Mouse (Mus musculus): ENCODE data around the gene Dpy19l3. TPM values are rescaled to one million over a fixed set of nuclear protein-coding genes. Genes with fewer than 3 reads are reported as not detected.

Dpy19l3 gene
- polyA plus RNA-seq, 1 experiment from 2014 or later = 33.5 TPM

GRCm38 (mm10) chr7:35742310-35742709 lies 11.9 kb downstream of the Dpy19l3 start:
- Histone ChIP-seq H3K9me3 (ENCODE audit: control insufficient read depth, low read length) (no peaks in the 10 kb centered on the region; the same call in 1 of the 2 replicates), H3K4me2 (replicated peaks; ENCODE audit: low read depth, low read length) (no peak overlapping the region), H3K9ac (ENCODE audit: low read depth, low read length) (no peak overlapping the region), H3K27ac (ENCODE audit: low read depth, low read length) (no peak overlapping the region), H3K27me3 (ENCODE audit: control insufficient read depth, insufficient read depth, low read length) (no peaks in the 10 kb centered on the region), H3K36me3 (ENCODE audit: control insufficient read depth, insufficient read depth, low read length) (no peaks in the 10 kb centered on the region), H3K4me1 (replicated peaks; ENCODE audit: control insufficient read depth, insufficient read depth, low read length) (no peaks in the 10 kb centered on the region), H3K4me3 (ENCODE audit: low read depth, low read length) (no peak overlapping the region)
- ATAC-seq (ENCODE audit: low FRiP score) (no peak), DNase-seq (ENCODE audit: low spot score) (no peak)
- WGBS = 91% methylated on average over 5 of the region's 5 CpGs

DNA sequence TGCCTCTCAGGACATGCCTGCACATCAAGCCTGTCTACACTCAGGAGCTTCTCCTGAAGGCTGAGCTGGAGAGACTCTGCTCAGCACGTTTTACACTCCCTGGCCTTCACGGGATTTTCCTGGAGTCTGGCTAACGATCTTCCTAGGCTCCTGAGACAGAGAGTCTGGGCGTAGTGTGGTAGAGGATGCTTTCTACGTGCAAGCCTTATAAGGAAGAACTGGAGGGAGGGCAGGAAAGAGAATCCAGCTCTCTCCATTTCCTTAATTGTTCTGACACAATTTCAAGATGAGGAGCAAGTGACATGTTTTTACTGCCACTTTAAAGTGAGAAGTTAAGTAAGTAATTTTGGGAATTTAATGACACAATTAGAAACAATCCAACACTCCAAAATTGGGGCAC lies 12.4 kb downstream of the Dpy19l3 start:
- DNase-seq (ENCODE audit: low spot score) (no peak), ATAC-seq (ENCODE audit: low FRiP score) (no peak)
- no peak overlapping the region for H3K4me2 ChIP-seq (replicated peaks; ENCODE audit: low read depth, low read length)
- no peak overlapping the region for H3K27ac ChIP-seq (ENCODE audit: low read depth, low read length)
- H3K36me3 ChIP-seq (ENCODE audit: control insufficient read depth, insufficient read depth, low read length) = no peaks in the 10 kb centered on the region
- H3K9me3 ChIP-seq (ENCODE audit: control insufficient read depth, low read length) = no peaks in the 10 kb centered on the region; the same call in 1 of the 2 replicates
- no peak overlapping the region for H3K4me3 ChIP-seq (ENCODE audit: low read depth, low read length)
- no peaks in the 10 kb centered on the region for H3K4me1 ChIP-seq (replicated peaks; ENCODE audit: control insufficient read depth, insufficient read depth, low read length)
- 92% methylated on average over 5 of the region's 5 CpGs for WGBS
- no peak overlapping the region for H3K9ac ChIP-seq (ENCODE audit: low read depth, low read length)
- H3K27me3 ChIP-seq (ENCODE audit: control insufficient read depth, insufficient read depth, low read length) = no peaks in the 10 kb centered on the region

- DNase-seq (ENCODE audit: low spot score) = peak; percentile 63
- H3K36me3 ChIP-seq (ENCODE audit: control insufficient read depth, insufficient read depth, low read length) = peaks cover 4% of the 10 kb centered on the region; the same call in 1 of the 2 replicates
- no peak overlapping the region for H3K4me3 ChIP-seq (ENCODE audit: low read depth, low read length)
- ATAC-seq (ENCODE audit: low FRiP score) = no peak
- H3K4me2 ChIP-seq (replicated peaks; ENCODE audit: low read depth, low read length) = no peak overlapping the region
- WGBS = 85% methylated on average over 5 of the region's 5 CpGs
- H3K4me1 ChIP-seq (replicated peaks; ENCODE audit: control insufficient read depth, insufficient read depth, low read length) = no peaks in the 10 kb centered on the region
- no peak overlapping the region for H3K9ac ChIP-seq (ENCODE audit: low read depth, low read length)
- no peaks in the 10 kb centered on the region for H3K27me3 ChIP-seq (ENCODE audit: control insufficient read depth, insufficient read depth, low read length)
- no peak overlapping the region for H3K27ac ChIP-seq (ENCODE audit: low read depth, low read length)
- H3K9me3 ChIP-seq (ENCODE audit: control insufficient read depth, low read length) = no peaks in the 10 kb centered on the region; the same call in 1 of the 2 replicates
Observed at GRCm38 (mm10) chr7:35740489-35741230, 13.6 kb downstream of the Dpy19l3 start.

GRCm38 (mm10) chr7:35738871-35739270 lies 15.4 kb downstream of the Dpy19l3 start:
- Histone ChIP-seq H3K27me3 (ENCODE audit: control insufficient read depth, insufficient read depth, low read length) (no peaks in the 10 kb centered on the region), H3K4me3 (ENCODE audit: low read depth, low read length) (no peak overlapping the region), H3K9me3 (ENCODE audit: control insufficient read depth, low read length) (no peaks in the 10 kb centered on the region; the same call in 1 of the 2 replicates), H3K4me1 (replicated peaks; ENCODE audit: control insufficient read depth, insufficient read depth, low read length) (no peaks in the 10 kb centered on the region), H3K36me3 (ENCODE audit: control insufficient read depth, insufficient read depth, low read length) (peaks cover 4% of the 10 kb centered on the region; the same call in 1 of the 2 replicates), H3K27ac (ENCODE audit: low read depth, low read length) (no peak overlapping the region), H3K4me2 (replicated peaks; ENCODE audit: low read depth, low read length) (no peak overlapping the region), H3K9ac (ENCODE audit: low read depth, low read length) (no peak overlapping the region)
- ATAC-seq (ENCODE audit: low FRiP score) (no peak), DNase-seq (ENCODE audit: low spot score) (no peak)

- no peak overlapping the region for H3K4me3 ChIP-seq (ENCODE audit: low read depth, low read length)
- H3K9me3 ChIP-seq (ENCODE audit: control insufficient read depth, low read length) = no peaks in the 10 kb centered on the region; the same call in 1 of the 2 replicates
- H3K27me3 ChIP-seq (ENCODE audit: control insufficient read depth, insufficient read depth, low read length) = no peaks in the 10 kb centered on the region
- H3K36me3 ChIP-seq (ENCODE audit: control insufficient read depth, insufficient read depth, low read length) = peaks cover 6% of the 10 kb centered on the region; the same call in 1 of the 2 replicates
- H3K4me2 ChIP-seq (replicated peaks; ENCODE audit: low read depth, low read length) = no peak overlapping the region
- DNase-seq (ENCODE audit: low spot score) = no peak
- H3K27ac ChIP-seq (ENCODE audit: low read depth, low read length) = 0 out of 2 replicates have a peak overlapping the region, but pooled peaks have one; percentile 10
- 81% methylated on average over 14 of the region's 14 CpGs for WGBS
- no peaks in the 10 kb centered on the region; the same call in 1 of the 2 replicates for H3K4me1 ChIP-seq (replicated peaks; ENCODE audit: control insufficient read depth, insufficient read depth, low read length)
- no peak for ATAC-seq (ENCODE audit: low FRiP score)
- H3K9ac ChIP-seq (ENCODE audit: low read depth, low read length) = no peak overlapping the region
Observed at GRCm38 (mm10) chr7:35733313-35734050, 20.8 kb downstream of the Dpy19l3 start.

DNA sequence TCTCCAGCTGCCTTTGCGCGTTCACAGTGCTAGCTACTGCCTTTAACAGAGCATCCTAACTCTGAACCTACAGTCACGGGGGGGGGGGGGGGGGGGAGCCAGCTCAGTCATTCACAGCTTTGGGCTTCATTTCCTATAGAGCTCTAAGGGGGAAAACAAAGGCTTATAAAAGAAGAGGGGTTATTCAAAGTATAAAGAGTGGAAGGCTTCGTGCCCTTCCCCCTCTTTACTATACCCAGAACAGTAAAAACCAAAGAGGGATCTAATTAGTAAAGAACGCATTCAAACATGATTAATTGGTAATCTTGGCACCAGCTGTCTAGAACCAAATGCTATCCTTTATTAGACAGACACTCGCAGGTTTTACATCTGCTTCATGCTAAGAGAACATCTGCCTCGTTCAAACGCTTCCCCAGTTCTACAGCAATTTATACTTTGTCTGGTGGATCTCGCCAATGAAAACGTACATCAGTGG lies 21.6 kb downstream of the Dpy19l3 start:
- no peak overlapping the region for H3K4me3 ChIP-seq (ENCODE audit: low read depth, low read length)
- ATAC-seq (ENCODE audit: low FRiP score) (no peak), DNase-seq (ENCODE audit: low spot score) (no peak)
- no peaks in the 10 kb centered on the region; the same call in 1 of the 2 replicates for H3K9me3 ChIP-seq (ENCODE audit: control insufficient read depth, low read length)
- H3K9ac ChIP-seq (ENCODE audit: low read depth, low read length) = no peak overlapping the region
- H3K27ac ChIP-seq (ENCODE audit: low read depth, low read length) = 0 out of 2 replicates have a peak overlapping the region, but pooled peaks have one; percentile 10
- peaks cover 6% of the 10 kb centered on the region; the same call in 1 of the 2 replicates for H3K36me3 ChIP-seq (ENCODE audit: control insufficient read depth, insufficient read depth, low read length)
- no peaks in the 10 kb centered on the region; the same call in 1 of the 2 replicates for H3K4me1 ChIP-seq (replicated peaks; ENCODE audit: control insufficient read depth, insufficient read depth, low read length)
- H3K27me3 ChIP-seq (ENCODE audit: control insufficient read depth, insufficient read depth, low read length) = no peaks in the 10 kb centered on the region
- H3K4me2 ChIP-seq (replicated peaks; ENCODE audit: low read depth, low read length) = no peak overlapping the region
- WGBS = 78% methylated on average over 10 of the region's 10 CpGs

DNA sequence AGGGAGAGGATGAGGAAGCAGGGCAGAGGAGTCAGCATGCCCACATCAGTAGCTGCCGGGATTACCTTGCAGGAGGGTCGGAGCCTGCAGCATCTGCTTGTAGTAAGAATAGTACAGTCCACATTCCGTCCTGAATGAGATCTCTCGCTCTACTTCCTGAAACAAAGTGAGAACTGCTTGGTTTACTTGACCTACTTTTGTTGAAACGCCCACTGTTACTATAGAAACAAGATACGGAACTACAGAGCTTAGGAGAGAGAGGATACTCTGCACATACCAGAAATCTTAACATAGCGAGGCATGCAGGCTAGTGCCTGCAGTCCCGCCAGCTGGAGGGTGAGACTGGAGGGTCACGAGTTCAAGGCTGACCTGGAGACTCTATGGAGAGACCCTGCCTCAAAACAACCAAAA lies 24.6 kb downstream of the Dpy19l3 start:
- Histone ChIP-seq H3K36me3 (ENCODE audit: control insufficient read depth, insufficient read depth, low read length) (peaks cover 7% of the 10 kb centered on the region; the same call in 1 of the 2 replicates), H3K4me1 (replicated peaks; ENCODE audit: control insufficient read depth, insufficient read depth, low read length) (no peaks in the 10 kb centered on the region; the same call in 1 of the 2 replicates), H3K4me3 (ENCODE audit: low read depth, low read length) (no peak overlapping the region), H3K9me3 (ENCODE audit: control insufficient read depth, low read length) (no peaks in the 10 kb centered on the region), H3K27me3 (ENCODE audit: control insufficient read depth, insufficient read depth, low read length) (no peaks in the 10 kb centered on the region), H3K27ac (ENCODE audit: low read depth, low read length) (no peak overlapping the region), H3K9ac (ENCODE audit: low read depth, low read length) (no peak overlapping the region), H3K4me2 (replicated peaks; ENCODE audit: low read depth, low read length) (no peak overlapping the region)
- no peak for ATAC-seq (ENCODE audit: low FRiP score)
- 92% methylated on average over 9 of the region's 9 CpGs for WGBS
- no peak for DNase-seq (ENCODE audit: low spot score)

- 92% methylated on average over 12 of the region's 12 CpGs for WGBS
- Histone ChIP-seq H3K9me3 (ENCODE audit: control insufficient read depth, low read length) (no peaks in the 10 kb centered on the region), H3K27me3 (ENCODE audit: control insufficient read depth, insufficient read depth, low read length) (no peaks in the 10 kb centered on the region), H3K9ac (ENCODE audit: low read depth, low read length) (no peak overlapping the region), H3K4me3 (ENCODE audit: low read depth, low read length) (no peak overlapping the region), H3K27ac (ENCODE audit: low read depth, low read length) (no peak overlapping the region), H3K36me3 (ENCODE audit: control insufficient read depth, insufficient read depth, low read length) (peaks cover 7% of the 10 kb centered on the region; the same call in 1 of the 2 replicates), H3K4me1 (replicated peaks; ENCODE audit: control insufficient read depth, insufficient read depth, low read length) (no peaks in the 10 kb centered on the region; the same call in 1 of the 2 replicates), H3K4me2 (replicated peaks; ENCODE audit: low read depth, low read length) (no peak overlapping the region)
- DNase-seq (ENCODE audit: low spot score) (no peak), ATAC-seq (ENCODE audit: low FRiP score) (no peak)
Observed at GRCm38 (mm10) chr7:35728376-35728775, 25.9 kb downstream of the Dpy19l3 start.
